Comparison of ENCODE assay signal across 13 mouse cellular contexts in the genomic region with DNA sequence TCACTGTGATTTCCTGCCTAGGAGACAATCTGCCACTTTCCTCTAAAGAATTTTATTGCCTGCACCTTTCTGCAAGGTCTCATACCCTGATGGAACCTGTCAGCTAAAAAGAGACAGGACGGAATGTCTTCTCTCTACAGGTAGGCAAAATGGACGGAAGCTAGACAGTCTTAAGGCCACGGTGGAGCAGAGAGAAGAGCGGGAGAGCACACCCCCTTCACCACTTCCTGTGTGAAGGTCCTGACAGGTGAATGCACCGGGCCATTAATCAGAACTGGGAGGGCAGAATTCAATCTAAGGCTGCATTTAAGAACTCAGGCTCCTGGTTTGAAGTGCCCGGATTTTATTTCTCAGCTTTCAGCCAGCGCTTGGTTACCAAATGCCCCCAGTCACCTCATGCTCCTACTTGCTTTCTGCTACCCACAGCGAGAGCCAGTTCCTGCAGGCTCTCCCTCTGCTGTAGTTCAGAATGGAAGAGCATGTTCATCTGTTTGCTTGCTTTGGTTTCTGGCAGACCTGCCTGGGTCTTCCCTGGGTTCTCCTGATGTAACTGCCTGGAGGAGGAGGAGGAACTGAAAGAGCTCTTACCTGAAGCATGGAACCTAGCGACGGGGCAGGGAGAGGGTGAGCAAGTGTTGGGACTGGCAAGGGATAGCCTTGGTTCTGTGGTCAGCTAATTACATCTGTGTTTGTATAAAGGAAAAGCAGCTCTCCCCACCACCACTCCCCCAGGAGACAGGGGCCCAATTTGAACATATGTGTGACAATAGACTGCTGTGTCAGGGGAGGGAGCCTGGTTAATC.
A peak's percentile ranks its signal among the peaks of the same experiment; 100 is the strongest.
DNase-seq lines count a peak whose midpoint lies in the region; ATAC-seq lines count a peak whose summit lies in the region.
"Had no signal": no experiment of that assay in that cellular context is flagged by ENCODE, and none has a peak within 500 bp of the region (broad histone marks: within the 10 kb centered on the region; RNA-seq: fewer than 3 reads in every experiment).

No protein-coding gene starts in this region.

- H3K9me3 ChIP-seq in kidney, embryonic 15.5 days (replicated peaks), result no peaks in the 10 kb centered on the region
- H3K9me3 ChIP-seq in embryonic facial prominence, embryonic 14.5 days (ENCODE audit: control insufficient read depth, low read length), result no peaks in the 10 kb centered on the region
- H3K9me3 ChIP-seq: intestine, embryonic 15.5 days had no signal

- no peaks in the 10 kb centered on the region for H3K27me3 ChIP-seq in kidney, embryonic 15.5 days
- no peaks in the 10 kb centered on the region for H3K27me3 ChIP-seq in embryonic facial prominence, embryonic 14.5 days (replicated peaks; ENCODE audit: control insufficient read depth, insufficient read depth, low read length)
- H3K27me3 ChIP-seq: intestine, embryonic 15.5 days had no signal

- H3K4me1 ChIP-seq in kidney, embryonic 15.5 days, result peaks cover 41% of the 10 kb centered on the region
- H3K4me1 ChIP-seq in embryonic facial prominence, embryonic 14.5 days (ENCODE audit: control insufficient read depth, insufficient read depth, low read length), result peaks cover 5% of the 10 kb centered on the region; the same call in 1 of the 2 replicates
- H3K4me1 ChIP-seq: intestine, embryonic 15.5 days had no signal

- peak overlapping the region; percentile 86 for H3K27ac ChIP-seq in kidney, embryonic 15.5 days
- H3K27ac ChIP-seq in embryonic facial prominence, embryonic 14.5 days (replicated peaks; ENCODE audit: low read depth, low read length), result no peak overlapping the region; the same call in 1 of the 2 replicates
- H3K27ac ChIP-seq: intestine, embryonic 15.5 days had no signal

- WGBS in kidney, embryonic 15.5 days, result 29% methylated on average over 10 of the region's 10 CpGs
- WGBS in embryonic facial prominence, embryonic 14.5 days, result 60% methylated on average over 10 of the region's 10 CpGs

- DNase-seq in kidney, postnatal 25 days, result no peak
- DNase-seq in B cell, adult 2 months, result peak; percentile 49 to 50
- DNase-seq in embryonic facial prominence, embryonic 14.5 days (ENCODE audit: low spot score), result no peak
- DNase-seq in induced T-regulatory cell, adult 2 months (ENCODE audit: low read depth), result peak; percentile 44
- DNase-seq in gastrocnemius, adult 8-10 months (ENCODE audit: low spot score in 2 of 2), result no peak
- DNase-seq: adrenal gland, postnatal 14 days; lung, postnatal 14 days; thymus, adult 18-20 months had no signal

- peak overlapping the region; percentile 22; the same call in 1 of the 2 replicates for H3K4me2 ChIP-seq in kidney, embryonic 15.5 days
- H3K4me2 ChIP-seq in embryonic facial prominence, embryonic 14.5 days (ENCODE audit: low read depth, low read length), result no peak overlapping the region
- H3K4me2 ChIP-seq: heart, embryonic 11.5 days; intestine, embryonic 15.5 days had no signal

- ATAC-seq in kidney, embryonic 15.5 days (replicated peaks; ENCODE audit: low FRiP score), result peak; percentile 68
- ATAC-seq in embryonic facial prominence, embryonic 14.5 days (ENCODE audit: low read depth), result 0 out of 2 replicates have a peak, but pooled peaks have one; percentile 30
- no peak for ATAC-seq in frontal cortex, adult (ENCODE audit: low TSS enrichment)
- no peak for ATAC-seq in granulocyte monocyte progenitor cell, adult 5-6 weeks (replicated peaks; ENCODE audit: poor library complexity, severe bottlenecking)
- ATAC-seq: intestine, embryonic 15.5 days had no signal

- H3K4me3 ChIP-seq in kidney, embryonic 15.5 days (replicated peaks), result no peak overlapping the region
- H3K4me3 ChIP-seq in embryonic facial prominence, embryonic 14.5 days (ENCODE audit: low read depth, low read length), result no peak overlapping the region
- H3K4me3 ChIP-seq: intestine, embryonic 15.5 days had no signal

- no peaks in the 10 kb centered on the region for H3K36me3 ChIP-seq in kidney, embryonic 15.5 days
- H3K36me3 ChIP-seq in embryonic facial prominence, embryonic 14.5 days (ENCODE audit: control insufficient read depth, insufficient read depth, low read length), result no peaks in the 10 kb centered on the region
- H3K36me3 ChIP-seq: intestine, embryonic 15.5 days had no signal

- H3K9ac ChIP-seq in kidney, embryonic 15.5 days, result no peak overlapping the region
- no peak overlapping the region for H3K9ac ChIP-seq in embryonic facial prominence, embryonic 14.5 days (ENCODE audit: low read depth, low read length)
- H3K9ac ChIP-seq: intestine, embryonic 15.5 days had no signal

Comparison
In these comparisons a context has a peak if more than half of its experiments do, and no peak if none do; other contexts are left out.
1. ATAC-seq: peak in kidney, embryonic 15.5 days (single experiment) and embryonic facial prominence, embryonic 14.5 days (single experiment); none in frontal cortex, adult (single experiment) and granulocyte monocyte progenitor cell, adult 5-6 weeks (single experiment).
2. DNase-seq: peak in B cell, adult 2 months (2 of 2) and induced T-regulatory cell, adult 2 months (single experiment); none in kidney, postnatal 25 days (0 of 2), embryonic facial prominence, embryonic 14.5 days (single experiment) and gastrocnemius, adult 8-10 months (0 of 2).